Mouse (Mus musculus) hindbrain, embryonic 11.5 days (tissue): ENCODE measurements around the gene Galnt10. TPM values are rescaled to one million over a fixed set of nuclear protein-coding genes. Genes with fewer than 3 reads are reported as not detected.

Experiments
- ATAC-seq: fragments of 200-750 bp; cut with Nextera tagmentation; 2 replicates; pipeline ENCODE4 v1.8.0; 2017; ENCODE audit warnings: mild to moderate bottlenecking, moderate TSS enrichment, moderate library complexity; ENCODE audit not compliant: low FRiP score
- DNase-seq: peaks from one replicate; pipeline ENCODE4 v3.0.0-alpha.2; 2015; ENCODE audit warnings: low spot score
- H3K27ac ChIP-seq: fragments of 300-500 bp; sonication (generic); 2 replicates; pipeline ENCODE4 v1.5.1; 2014; ENCODE audit warnings: mild to moderate bottlenecking, low read depth, low read length
- H3K27me3 ChIP-seq: fragments of 300-500 bp; sonication (generic); 2 replicates; pipeline ENCODE4 v1.6.1; 2014; ENCODE audit warnings: mild to moderate bottlenecking, low read length, moderate library complexity, mixed read lengths; ENCODE audit not compliant: control insufficient read depth, insufficient read depth
- H3K36me3 ChIP-seq: fragments of 300-500 bp; sonication (generic); 2 replicates; pipeline ENCODE4 v1.6.1; 2014; ENCODE audit warnings: mild to moderate bottlenecking, low read length, moderate library complexity, mixed read lengths; ENCODE audit not compliant: control insufficient read depth, insufficient read depth
- H3K4me1 ChIP-seq: fragments of 300-500 bp; sonication (generic); replicated peaks from 2 replicates; pipeline ENCODE4 v1.6.1; 2014; ENCODE audit warnings: low read length, mixed read lengths; ENCODE audit not compliant: control insufficient read depth, insufficient read depth
- H3K4me2 ChIP-seq: fragments of 300-500 bp; sonication (generic); replicated peaks from 2 replicates; pipeline ENCODE4 v1.6.1; 2014; ENCODE audit warnings: mild to moderate bottlenecking, low read depth, low read length
- H3K4me3 ChIP-seq: fragments of 300-500 bp; sonication (generic); 2 replicates; pipeline ENCODE4 v1.5.1; 2014; ENCODE audit warnings: low read depth, low read length
- H3K9ac ChIP-seq: fragments of 300-500 bp; sonication (generic); 2 replicates; pipeline ENCODE4 v1.6.1; 2014; ENCODE audit warnings: low read depth, low read length
- H3K9me3 ChIP-seq: fragments of 300-500 bp; sonication (generic); 2 replicates; pipeline ENCODE4 v1.6.1; 2016; ENCODE audit warnings: low read length; ENCODE audit not compliant: control insufficient read depth
- WGBS: fragments of 180-500 bp; shearing (Covaris S2); extraction: QIAGEN DNeasy Blood & Tissue Kit; methylation state at CpG from one replicate; pipeline ENCODE4 v1.1.7; 2014; 5-methylcytosine and 5-hydroxymethylcytosine counted together
- polyA plus RNA-seq: library from polyadenylated mRNA; unstranded; fragments of >200 nt; fragmentation: Nextera tagmentation; extraction: Ambion mirVana; gene quantifications from 2 replicates; pipeline ENCODE4 v1.2.1, GENCODE M21; 2014

Gene Galnt10
- polyA plus RNA-seq, 1 experiment from 2014 or later: 9.7 TPM

DNA sequence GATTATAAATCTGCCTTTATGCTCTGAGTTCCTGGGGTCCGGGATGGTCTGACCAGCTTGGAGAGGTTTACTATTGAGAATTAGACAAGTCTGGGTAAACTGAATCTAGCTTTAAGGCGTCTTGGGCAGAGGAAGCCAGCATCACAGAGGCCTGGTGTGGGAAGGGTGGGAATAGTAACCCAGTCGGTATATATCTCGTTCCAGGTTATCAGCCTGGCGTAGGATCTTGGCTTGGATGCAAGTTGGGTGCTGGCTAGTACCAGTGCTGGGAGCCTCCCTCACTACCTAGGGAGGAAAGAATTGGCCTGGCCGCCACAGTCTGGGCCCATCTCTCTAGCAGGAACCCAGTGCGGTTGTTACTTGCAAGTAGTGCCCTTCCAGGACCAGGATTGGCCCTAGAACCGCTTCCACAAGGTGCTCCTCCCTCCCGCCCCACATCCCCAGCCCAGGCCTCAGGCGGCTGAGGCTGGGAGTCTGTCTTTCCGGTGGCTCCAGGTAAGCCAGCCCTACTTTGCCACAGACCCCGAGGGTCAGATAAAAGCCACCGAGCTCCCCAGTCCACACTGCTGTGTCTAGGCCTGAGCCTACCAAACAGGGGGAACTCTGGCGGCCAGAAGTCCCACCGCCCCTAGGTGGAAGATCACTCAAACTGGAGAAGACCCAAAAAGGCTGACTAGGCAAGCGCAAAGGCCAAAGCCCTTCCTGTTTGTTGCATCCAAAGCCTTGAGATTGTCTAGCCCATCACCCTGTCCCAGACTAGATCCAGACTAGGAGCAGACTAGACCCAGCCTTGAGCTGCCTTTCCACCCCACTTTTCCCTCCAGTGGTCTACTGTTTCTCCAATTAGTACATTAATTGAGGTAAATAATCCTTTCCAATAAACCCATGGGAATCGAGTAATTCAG, 184.9 kb downstream of the Galnt10 start:
- H3K27ac ChIP-seq: no peak overlapping the region
- WGBS: 6% methylated on average over 17 of the region's 17 CpGs
- no peaks in the 10 kb centered on the region for H3K36me3 ChIP-seq
- H3K4me1 ChIP-seq: peaks cover 7% of the 10 kb centered on the region; the same call in 1 of the 2 replicates
- DNase-seq (peak; percentile 66), ATAC-seq (no peak)
- H3K4me3 ChIP-seq: no peak overlapping the region
- H3K9me3 ChIP-seq: no peaks in the 10 kb centered on the region
- H3K4me2 ChIP-seq: no peak overlapping the region
- no peak overlapping the region for H3K9ac ChIP-seq
- H3K27me3 ChIP-seq: peaks cover 80% of the 10 kb centered on the region

DNA sequence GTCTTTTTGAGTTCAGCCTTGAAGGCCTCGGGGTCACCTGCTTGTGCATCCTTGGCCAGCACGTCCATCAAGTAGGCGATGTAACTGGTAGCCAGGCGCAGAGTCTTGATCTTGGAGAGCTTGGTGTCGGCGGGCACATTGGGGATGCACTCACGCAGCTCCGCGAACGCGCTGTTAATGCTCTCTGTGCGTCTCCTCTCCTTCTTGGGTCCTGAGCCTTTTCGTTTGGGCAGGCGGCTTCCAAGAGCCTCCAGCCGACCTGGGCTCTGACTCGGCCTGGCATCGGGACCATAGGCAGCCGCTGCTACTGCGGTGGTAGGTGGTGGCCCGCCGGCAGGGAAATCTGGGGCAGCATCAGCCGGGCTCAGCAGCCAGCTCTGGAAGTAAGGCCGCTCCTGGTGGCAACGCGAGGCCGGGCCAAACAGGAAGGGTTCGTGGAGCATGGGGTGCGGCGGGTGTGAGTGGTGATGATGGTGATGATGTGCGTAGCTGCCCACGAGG, 186.1 kb downstream of the Galnt10 start:
- DNase-seq (peak; percentile 63), ATAC-seq (no peak)
- no peaks in the 10 kb centered on the region for H3K36me3 ChIP-seq
- H3K4me3 ChIP-seq: no peak overlapping the region
- no peak overlapping the region for H3K9ac ChIP-seq
- H3K4me1 ChIP-seq: peaks cover 7% of the 10 kb centered on the region; the same call in 1 of the 2 replicates
- no peaks in the 10 kb centered on the region for H3K9me3 ChIP-seq
- H3K27ac ChIP-seq: no peak overlapping the region
- peaks cover 89% of the 10 kb centered on the region for H3K27me3 ChIP-seq
- no peak overlapping the region for H3K4me2 ChIP-seq
- WGBS: 2% methylated on average over 31 of the region's 31 CpGs

GRCm38 (mm10) chr11:57831861-57832260, 186.6 kb downstream of the Galnt10 start:
- no peaks in the 10 kb centered on the region for H3K9me3 ChIP-seq
- peaks cover 89% of the 10 kb centered on the region for H3K27me3 ChIP-seq
- no peak overlapping the region for H3K4me2 ChIP-seq
- H3K36me3 ChIP-seq: no peaks in the 10 kb centered on the region
- 2% methylated on average over 16 of the region's 16 CpGs for WGBS
- H3K9ac ChIP-seq: no peak overlapping the region
- ATAC-seq (no peak), DNase-seq (no peak)
- H3K27ac ChIP-seq: no peak overlapping the region
- H3K4me3 ChIP-seq: no peak overlapping the region
- peaks cover 7% of the 10 kb centered on the region; the same call in 1 of the 2 replicates for H3K4me1 ChIP-seq

GRCm38 (mm10) chr11:57832552-57833201, 187.4 kb downstream of the Galnt10 start, which contains the start of gene Hand1:
Hand1 (minus strand) TSS chr11:57832818.
- Histone ChIP-seq H3K9ac (no peak within 1 kb of the TSS), H3K27me3 (peaks cover 88% of the 10 kb centered on the region), H3K4me1 (peaks cover 4% of the 10 kb centered on the region; the same call in 1 of the 2 replicates), H3K4me3 (no peak within 1 kb of the TSS), H3K9me3 (no peaks in the 10 kb centered on the region), H3K4me2 (no peak within 1 kb of the TSS), H3K27ac (no peak within 1 kb of the TSS), H3K36me3 (no peaks in the 10 kb centered on the region)
- peak; percentile 54 for DNase-seq
- no peak for ATAC-seq
- WGBS: 1% methylated on average over 23 of the region's 23 CpGs

DNA sequence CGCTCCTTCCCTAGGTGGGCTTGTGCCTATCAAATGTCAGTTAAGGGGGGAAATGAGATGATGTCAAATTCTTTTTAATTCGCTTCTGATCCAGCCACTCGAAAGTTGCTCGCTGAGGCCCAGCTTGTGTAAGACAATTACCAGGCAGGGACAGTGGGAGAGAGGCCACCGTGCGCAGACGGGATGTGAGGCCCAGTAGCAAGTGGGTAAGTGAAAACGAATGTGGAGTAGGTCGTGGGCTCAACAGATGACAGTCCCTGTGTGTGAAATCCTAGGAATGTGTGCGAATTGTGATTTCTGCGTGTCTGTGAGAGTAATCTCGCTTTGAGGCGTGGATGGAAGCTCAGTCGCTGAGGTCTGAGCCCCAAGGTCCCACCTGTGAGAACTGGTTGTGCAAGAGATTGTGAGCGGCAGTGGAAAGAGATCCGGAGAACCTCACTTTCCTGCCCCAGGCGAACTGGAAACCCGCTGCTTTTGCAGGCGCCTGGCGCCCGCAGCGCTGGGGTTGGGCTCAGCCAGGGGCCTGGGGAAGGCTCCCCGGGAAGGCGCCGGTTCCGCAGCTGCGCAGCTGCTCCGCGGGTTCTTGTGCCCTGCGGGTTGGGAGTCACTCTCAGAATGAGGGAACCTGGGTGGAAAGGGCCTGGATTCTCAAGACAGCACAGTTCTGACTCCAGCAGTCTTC, 188.2 kb downstream of the Galnt10 start:
- no peaks in the 10 kb centered on the region for H3K36me3 ChIP-seq
- H3K4me1 ChIP-seq: peaks cover 2% of the 10 kb centered on the region; the same call in 1 of the 2 replicates
- H3K27ac ChIP-seq: no peak overlapping the region
- peaks cover 88% of the 10 kb centered on the region for H3K27me3 ChIP-seq
- peak; percentile 56 for DNase-seq
- ATAC-seq: no peak
- H3K4me2 ChIP-seq: no peak overlapping the region
- H3K9ac ChIP-seq: no peak overlapping the region
- under 1% methylated on average over 30 of the region's 30 CpGs for WGBS
- H3K9me3 ChIP-seq: no peaks in the 10 kb centered on the region
- H3K4me3 ChIP-seq: no peak overlapping the region

- no peaks in the 10 kb centered on the region for H3K9me3 ChIP-seq
- 8% methylated on average over 6 of the region's 6 CpGs for WGBS
- H3K4me3 ChIP-seq: no peak overlapping the region
- ATAC-seq: no peak
- H3K27me3 ChIP-seq: peaks cover 91% of the 10 kb centered on the region
- H3K4me1 ChIP-seq: peaks cover 2% of the 10 kb centered on the region; the same call in 1 of the 2 replicates
- H3K27ac ChIP-seq: no peak overlapping the region
- H3K4me2 ChIP-seq: no peak overlapping the region
- no peak overlapping the region for H3K9ac ChIP-seq
- DNase-seq: peak; percentile 50
- no peaks in the 10 kb centered on the region for H3K36me3 ChIP-seq
Observed at GRCm38 (mm10) chr11:57834031-57834430, 188.8 kb downstream of the Galnt10 start.

GRCm38 (mm10) chr11:57835331-57835730, 190.1 kb downstream of the Galnt10 start:
- no peaks in the 10 kb centered on the region for H3K9me3 ChIP-seq

GRCm38 (mm10) chr11:57835931-57836330, 190.7 kb downstream of the Galnt10 start:
- no peak overlapping the region for H3K4me3 ChIP-seq
- peaks cover 93% of the 10 kb centered on the region for H3K27me3 ChIP-seq
- H3K27ac ChIP-seq: no peak overlapping the region
- H3K36me3 ChIP-seq: no peaks in the 10 kb centered on the region
- 6% methylated on average over 3 of the region's 3 CpGs for WGBS
- no peak overlapping the region for H3K9ac ChIP-seq
- H3K4me2 ChIP-seq: no peak overlapping the region
- H3K9me3 ChIP-seq: no peaks in the 10 kb centered on the region
- DNase-seq: no peak
- peaks cover 2% of the 10 kb centered on the region; the same call in 1 of the 2 replicates for H3K4me1 ChIP-seq
- no peak for ATAC-seq

More at GRCm38 (mm10) chr11:57835331-57835730, 190.1 kb downstream of the Galnt10 start:
- peaks cover 94% of the 10 kb centered on the region for H3K27me3 ChIP-seq
- no peak for ATAC-seq
- no peak overlapping the region for H3K4me3 ChIP-seq
- peaks cover 2% of the 10 kb centered on the region; the same call in 1 of the 2 replicates for H3K4me1 ChIP-seq
- 12% methylated on average over 2 of the region's 2 CpGs for WGBS
- peak; percentile 27 for DNase-seq
- H3K9ac ChIP-seq: no peak overlapping the region
- H3K36me3 ChIP-seq: no peaks in the 10 kb centered on the region
- H3K27ac ChIP-seq: no peak overlapping the region
- no peak overlapping the region for H3K4me2 ChIP-seq
